Mouse (Mus musculus) heart, adult 2 months (tissue): ENCODE measurements around the gene Gm20388.

ENCODE experiments used
- CTCF ChIP-seq: fragments of 200-600 bp; IDR thresholded peaks from 2 replicates; pipeline ENCODE4 v1.8.1; 2022; ENCODE audit warnings: antibody characterized with exemption, mild to moderate bottlenecking, moderate library complexity
- EP300 ChIP-seq: fragments of 200-500 bp; IDR thresholded peaks from 2 replicates; pipeline ENCODE4 v1.6.1; 2011; ENCODE audit warnings: low read depth, low read length, control low read depth; ENCODE audit not compliant: insufficient read depth
- POLR2A ChIP-seq: fragments of 200-500 bp; IDR thresholded peaks from 2 replicates; pipeline ENCODE4 v1.6.1; 2011; ENCODE audit warnings: mild to moderate bottlenecking, low read depth, low read length, control low read depth; ENCODE audit not compliant: insufficient read depth

- TF ChIP-seq CTCF: no peak
- no peak for TF ChIP-seq POLR2A
- no peak for TF ChIP-seq EP300
These were observed 132.1 kb downstream of the Gm20388 start for GRCm38 (mm10) chr8:120042542-120043312.
